Mouse (Mus musculus) heart, postnatal 14 days (tissue): ENCODE measurements around the gene Rpl3. TPM values are rescaled to one million over a fixed set of nuclear protein-coding genes. Genes with fewer than 3 reads are reported as not detected.
"Not testable (repeated sequence)": the region's sequence is repeated elsewhere in the genome, so short reads cannot be mapped to it uniquely, and the experiment has no call there.

Source experiments
- DNase-seq, 2 experiments: peaks; one replicate each; pipeline ENCODE4 v3.0.0; 2021 to 2022
- intact Hi-C: fragments of 180-260 bp; cut with DNase I; formaldehyde crosslinking; loops from one replicate; pipeline ENCODE4 v1.15.1; 2025
- long read RNA-seq, 2 experiments: library from polyadenylated mRNA; stranded (forward); transcript quantifications; one replicate each; pipeline ENCODE4 v2.0.0; 2021
- total RNA-seq, 2 experiments: library from RNA; stranded (reverse); gene quantifications; 2 replicates each; pipeline ENCODE4 v1.2.3; 2021

The Rpl3 gene
- 100 to 1,000 TPM; 278 to 293 TPM for total RNA-seq
- long read RNA-seq, experiment 1, transcript Rpl3-204 (9 exons, 1,877 nt): minor isoform, 7 of 659 reads
- long read RNA-seq, experiment 1, transcript Rpl3-201 (10 exons, 1,351 nt): major isoform, 636 of 659 reads
- long read RNA-seq, experiment 1, partial matches to known transcripts: 6 of 659 reads
- long read RNA-seq, experiment 1, other reads (novel, unspliced or antisense): 10 of 659 reads
- long read RNA-seq, experiment 2, transcript Rpl3-201 (10 exons, 1,351 nt): major isoform, 508 of 521 reads
- long read RNA-seq, experiment 2, partial matches to known transcripts: 4 of 521 reads
- long read RNA-seq, experiment 2, other reads (novel, unspliced or antisense): 6 of 521 reads

DNA sequence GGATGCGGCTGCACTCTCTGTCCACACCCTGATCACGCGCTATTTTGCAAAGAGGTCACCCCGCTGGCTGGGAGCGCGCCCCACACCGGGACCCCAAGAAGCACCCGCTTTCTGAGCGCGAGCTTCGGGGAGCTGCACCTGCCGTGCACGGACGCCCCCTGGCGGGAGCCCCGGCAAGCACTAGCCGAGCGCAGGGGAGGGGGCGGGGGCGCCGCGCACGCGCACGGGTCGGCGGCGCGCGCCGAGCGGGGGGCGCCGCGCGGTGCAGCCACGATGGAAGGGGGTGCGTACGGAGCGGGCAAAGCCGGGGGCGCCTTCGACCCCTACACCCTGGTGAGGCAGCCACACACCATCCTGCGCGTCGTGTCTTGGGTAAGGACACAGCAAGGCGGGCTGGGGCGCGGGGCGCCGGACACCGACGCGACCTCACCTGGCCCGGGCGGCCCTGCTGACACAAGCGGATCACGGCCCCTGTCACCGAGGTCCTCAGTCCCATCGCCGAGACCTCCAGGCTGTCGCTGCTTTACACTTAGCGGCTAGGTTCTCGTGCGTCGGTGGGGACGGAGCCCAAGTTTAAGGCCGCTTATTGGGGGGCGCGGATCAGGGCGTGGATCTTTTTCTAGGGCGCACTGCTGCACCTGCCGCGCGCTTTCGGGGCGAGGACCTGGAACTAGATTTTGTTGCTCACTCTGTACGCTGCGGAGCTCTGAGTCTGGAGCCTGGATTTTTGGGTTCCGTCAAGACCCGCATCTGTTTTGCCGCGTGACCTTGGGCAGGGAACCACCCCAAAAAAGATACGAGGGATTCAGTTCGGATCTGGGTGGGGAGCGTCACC lies at the start of gene Rpl3, which contains the start of gene Syngr1:
Gene Rpl3, minus strand, starts transcription at position 748 of the 835 bp plus-strand sequence.
Gene Syngr1, plus strand, starts transcription at position 214 of the 835 bp plus-strand sequence.
- intact Hi-C loops: loop anchor here (5.0 kb wide), 1 partner anchor 41 kb away; the partner anchor contains the start of gene Tab1
- DNase-seq: peak; percentile 88 to 89

DNA sequence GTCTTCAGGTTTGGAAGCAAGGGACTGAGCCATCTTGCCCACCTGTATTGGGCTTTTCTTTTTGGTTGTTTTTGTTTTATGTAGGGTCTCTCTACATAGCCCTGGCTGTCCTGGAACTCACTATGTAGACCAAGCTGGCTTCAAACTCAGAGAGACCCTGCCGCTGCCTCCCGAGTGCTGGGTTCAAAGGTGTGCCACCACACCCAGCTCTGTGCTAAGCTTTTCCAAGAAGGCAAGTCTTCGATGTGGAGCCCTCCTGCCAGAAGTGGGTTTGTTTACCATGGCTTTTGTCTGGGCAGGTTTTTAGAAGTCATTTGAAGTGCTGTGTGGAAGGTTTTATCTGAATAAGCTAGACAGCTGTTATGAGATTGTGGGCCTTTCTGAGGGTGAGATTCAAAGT lies 49.2 kb upstream of the Rpl3 start:
- intact Hi-C loops: no loop called here
- DNase-seq: no peak

DNA sequence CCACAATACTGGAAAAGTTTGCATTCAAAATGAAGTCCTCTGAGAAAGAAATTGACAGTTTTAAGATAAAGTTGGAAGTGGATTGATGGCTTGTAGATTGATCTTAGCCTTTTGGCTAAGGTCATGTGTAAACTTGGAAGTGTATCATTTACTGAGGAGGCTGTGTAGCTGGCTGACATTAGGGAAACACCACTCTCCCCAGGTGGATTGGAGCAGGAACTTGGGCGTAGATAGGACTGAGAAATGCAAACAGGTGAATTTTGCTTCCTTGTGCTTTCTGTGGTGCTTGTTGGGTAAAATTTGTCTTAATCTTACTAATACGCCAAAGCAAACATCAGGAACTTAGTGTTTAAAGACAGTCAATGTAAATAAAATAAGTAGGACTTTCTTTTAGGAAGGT lies 48.6 kb upstream of the Rpl3 start:
- intact Hi-C loops: no loop called here
- DNase-seq: no peak

DNA sequence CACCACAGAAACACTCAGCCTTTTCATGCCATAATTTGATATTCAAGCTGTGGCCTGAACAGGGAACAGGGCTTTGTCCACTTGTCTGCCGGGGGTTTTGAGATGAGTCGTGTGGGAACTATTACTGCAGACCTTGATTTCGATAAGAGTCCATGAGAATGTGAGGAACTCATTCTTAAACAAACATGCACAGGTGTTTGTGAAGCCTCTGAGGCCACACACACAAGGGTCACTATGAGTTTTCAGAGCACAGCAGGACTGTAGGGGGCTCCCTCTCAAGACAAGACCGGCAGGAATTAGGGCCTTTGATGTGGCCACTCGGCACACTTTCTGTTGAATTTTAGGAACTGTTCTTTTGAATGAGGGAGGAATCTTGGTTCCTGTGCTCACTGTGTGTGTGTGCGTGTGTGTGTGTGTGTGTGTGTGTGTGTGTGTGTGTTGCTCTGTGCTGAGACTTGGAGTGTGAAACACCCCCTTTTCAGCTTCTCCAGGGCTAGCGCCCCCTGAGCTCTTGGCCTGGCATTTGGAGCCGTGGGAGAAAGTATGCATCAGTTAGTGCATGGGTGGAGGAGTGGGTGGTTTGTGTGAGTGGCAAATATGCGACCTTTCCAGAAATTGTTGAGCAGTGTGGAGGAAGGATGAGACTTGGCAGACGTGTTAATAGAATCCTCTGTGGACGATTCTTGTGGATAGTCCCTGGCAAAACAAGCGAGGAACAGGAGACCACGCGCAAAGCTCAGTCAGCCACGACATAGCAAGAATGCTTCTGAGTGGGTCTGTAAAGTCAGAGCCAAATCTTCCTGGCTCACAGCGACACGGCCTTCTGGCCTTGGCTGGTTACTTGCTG lies 46.5 kb upstream of the Rpl3 start:
- intact Hi-C loops: no loop called here

DNA sequence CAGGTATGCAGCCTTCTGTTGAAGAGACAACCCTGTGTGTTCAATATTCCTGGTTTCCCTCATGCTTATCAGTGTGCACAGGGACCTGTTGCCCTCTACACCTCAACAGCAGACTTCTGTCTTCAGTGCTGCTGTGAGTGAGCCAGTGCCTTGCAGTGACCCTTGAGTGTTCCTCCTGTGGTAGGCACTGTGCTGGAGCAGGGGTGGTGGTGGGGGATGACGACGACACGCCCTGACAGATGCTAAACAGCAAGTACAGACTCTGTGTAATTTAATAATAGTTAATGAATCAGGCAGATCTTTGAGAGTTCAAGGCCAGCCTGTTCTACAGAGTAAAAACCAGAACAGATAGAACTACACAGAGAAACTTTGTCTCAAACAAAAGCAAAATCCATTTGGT lies 45.0 kb upstream of the Rpl3 start:
- intact Hi-C loops: no loop called here
- DNase-seq: no peak

More for the DNA sequence above, 46.5 kb upstream of the Rpl3 start:
- no peak for DNase-seq

DNA sequence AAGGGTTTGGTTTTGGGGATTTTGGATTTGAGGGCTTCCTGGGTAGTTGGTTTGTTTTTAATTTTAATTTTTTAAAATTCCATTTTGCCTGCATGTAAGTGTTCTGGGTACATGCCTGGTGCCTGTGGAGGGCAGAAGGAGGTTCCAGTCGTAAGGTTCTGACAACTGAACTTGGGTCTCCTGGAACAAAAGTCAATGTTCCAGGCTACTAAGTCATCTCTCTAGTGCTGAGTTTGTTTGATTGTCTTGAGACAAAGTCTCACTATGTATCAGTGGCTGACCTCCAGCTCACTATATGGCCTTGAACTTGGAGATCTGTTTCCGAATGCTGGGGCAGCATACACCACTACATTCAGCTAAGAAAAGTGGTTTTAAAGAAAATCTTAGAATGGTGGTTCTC lies 43.8 kb upstream of the Rpl3 start:
- DNase-seq: no peak
- intact Hi-C loops: no loop called here

DNA sequence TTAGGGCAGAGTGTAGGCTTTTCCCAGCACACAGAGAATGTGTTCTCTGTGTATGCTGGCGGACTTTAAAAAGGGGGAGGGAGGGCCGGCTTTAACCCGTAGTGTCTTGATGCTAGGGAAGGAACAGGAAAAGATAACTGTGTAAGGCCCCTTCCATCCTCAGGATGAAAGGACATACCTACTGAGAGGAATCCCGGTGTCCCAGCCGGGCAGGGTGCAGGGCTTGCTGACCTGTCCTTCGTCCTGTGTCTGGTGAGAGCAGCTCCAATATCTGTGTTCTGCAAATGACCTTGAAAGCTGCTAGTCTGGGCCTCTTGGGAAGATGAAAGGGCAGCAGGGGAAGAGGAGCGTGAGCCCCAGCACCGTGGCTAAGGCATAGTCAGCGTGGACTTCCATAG lies 42.8 kb upstream of the Rpl3 start:
- DNase-seq: peak; percentile 28 to 33
- intact Hi-C loops: loop anchor here (5.0 kb wide), 2 partner anchors 42 to 93 kb away; partner anchors contain the start of genes Rpl3 and Syngr1

DNA sequence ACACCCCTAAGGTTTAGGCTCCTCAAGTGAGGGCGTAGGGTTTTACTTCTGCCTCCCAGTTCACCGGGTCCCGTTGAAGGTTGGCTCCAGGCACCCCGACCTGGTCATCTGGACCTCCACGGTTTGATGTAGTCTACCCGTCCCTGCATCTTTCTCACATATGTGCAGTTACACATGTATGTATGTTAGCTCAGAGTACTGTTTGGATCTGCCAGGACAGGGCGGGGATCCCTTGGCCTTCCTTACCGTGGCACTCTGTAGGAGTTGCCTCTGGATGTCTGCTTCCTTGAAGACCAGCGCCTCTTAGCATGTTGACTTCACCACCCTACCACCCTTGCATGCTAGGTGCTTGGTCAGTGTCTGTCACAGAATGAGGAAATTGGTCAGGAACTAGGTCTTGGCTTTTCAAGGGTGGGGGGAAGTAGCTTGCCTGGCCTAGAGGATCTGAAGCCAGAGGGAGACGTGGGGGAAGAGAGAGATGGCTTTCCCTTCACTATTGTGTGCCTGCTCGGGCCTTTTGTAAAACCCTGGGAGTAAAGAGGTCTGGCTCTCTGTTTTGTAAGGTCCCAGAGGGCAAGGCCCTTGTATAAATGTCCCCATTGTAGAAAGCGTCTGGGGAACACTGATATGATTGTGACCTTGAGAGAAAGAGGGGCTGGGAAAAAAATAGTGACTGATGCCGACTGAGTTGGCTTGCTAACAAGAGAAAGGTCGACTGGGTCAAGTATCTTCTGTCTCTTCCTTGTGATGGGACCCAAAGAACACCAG lies 42.2 kb upstream of the Rpl3 start:
- DNase-seq: peak; percentile 21 to 34
- intact Hi-C loops: loop anchor here (5.0 kb wide), 2 partner anchors 42 to 93 kb away; partner anchors contain the start of genes Rpl3 and Syngr1

DNA sequence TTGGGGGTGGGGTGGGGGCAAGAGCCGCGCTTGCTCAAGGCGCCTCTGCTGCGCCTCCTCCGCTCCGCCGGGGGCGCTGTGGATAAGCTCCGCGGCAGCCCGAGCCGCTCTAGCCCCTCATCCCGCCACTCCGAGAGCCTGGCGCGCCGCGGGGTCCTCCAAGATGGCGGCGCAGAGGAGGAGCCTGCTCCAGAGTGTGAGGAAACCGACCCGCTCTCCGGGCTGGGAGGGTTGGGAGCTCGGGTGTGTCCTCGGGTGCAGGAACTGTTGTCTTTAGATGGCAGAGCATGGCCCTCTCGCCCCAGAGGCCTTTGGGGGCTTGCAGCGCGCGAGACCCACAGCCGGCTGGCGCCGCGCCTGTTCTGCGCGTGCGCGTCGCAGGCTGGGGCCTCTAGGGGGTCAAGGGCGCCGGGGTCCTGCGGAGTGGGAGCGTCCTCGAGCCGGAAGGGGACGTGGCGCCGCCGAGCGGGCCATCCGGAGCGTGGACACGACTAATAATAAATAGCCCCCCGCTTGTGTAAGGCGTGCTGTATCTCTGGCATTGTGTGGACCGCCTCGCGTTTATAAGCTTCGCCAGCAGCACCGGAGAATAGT lies 41.4 kb upstream of the Rpl3 start, which contains the start of gene Tab1:
Gene Tab1, plus strand, starts transcription at position 135 of the 594 bp plus-strand sequence.
- peak; percentile 94 to 97 for DNase-seq

DNA sequence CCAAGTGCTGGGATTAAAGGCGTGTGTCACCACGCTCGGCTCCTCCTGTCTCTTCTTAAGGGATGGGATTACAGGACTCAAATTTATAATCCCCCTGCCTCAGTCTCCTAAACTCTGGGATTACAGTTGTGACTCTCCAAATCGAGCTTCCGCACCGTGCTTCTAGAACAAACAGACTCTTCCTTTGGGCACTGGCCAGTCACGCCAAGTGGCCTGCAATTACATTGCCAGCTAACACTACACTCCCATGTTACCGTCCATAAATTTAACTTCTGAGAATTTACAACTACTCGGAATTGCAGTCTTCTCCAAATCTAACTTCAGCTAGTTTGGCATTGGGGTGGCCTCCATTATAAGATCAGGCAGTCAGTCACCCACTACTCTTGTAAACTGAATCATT lies 40.8 kb upstream of the Rpl3 start:
- intact Hi-C loops: loop anchor here (5.0 kb wide), 2 partner anchors 40 to 95 kb away; partner anchors contain the start of genes Rpl3 and Syngr1
- DNase-seq: no peak

More for the DNA sequence above, 41.4 kb upstream of the Rpl3 start, which contains the start of gene Tab1:
- intact Hi-C loops: loop anchor here (5.0 kb wide), 2 partner anchors 41 to 94 kb away; partner anchors contain the start of genes Rpl3 and Syngr1

DNA sequence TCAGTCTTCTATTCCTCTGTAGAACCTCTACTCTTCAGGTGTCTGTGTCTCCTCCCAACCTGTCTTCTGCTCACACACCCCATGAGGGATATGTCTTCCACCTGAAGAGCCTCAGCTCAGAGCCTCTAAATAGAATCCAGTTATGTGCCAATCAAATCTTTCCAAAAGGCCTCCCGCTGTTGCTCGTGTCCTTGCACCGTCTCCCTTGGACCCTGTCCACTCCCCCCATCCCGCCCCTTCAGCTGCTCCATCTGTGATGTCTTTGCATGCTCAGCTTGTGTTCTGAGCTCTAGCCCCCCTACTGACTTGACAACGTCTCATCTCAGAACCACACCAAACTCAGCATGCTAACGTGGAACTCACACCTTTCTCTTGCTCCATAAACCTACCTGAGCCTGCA lies 39.8 kb upstream of the Rpl3 start:
- intact Hi-C loops: loop anchor here (5.0 kb wide), 2 partner anchors 39 to 96 kb away; partner anchors contain the start of genes Rpl3 and Syngr1

DNA sequence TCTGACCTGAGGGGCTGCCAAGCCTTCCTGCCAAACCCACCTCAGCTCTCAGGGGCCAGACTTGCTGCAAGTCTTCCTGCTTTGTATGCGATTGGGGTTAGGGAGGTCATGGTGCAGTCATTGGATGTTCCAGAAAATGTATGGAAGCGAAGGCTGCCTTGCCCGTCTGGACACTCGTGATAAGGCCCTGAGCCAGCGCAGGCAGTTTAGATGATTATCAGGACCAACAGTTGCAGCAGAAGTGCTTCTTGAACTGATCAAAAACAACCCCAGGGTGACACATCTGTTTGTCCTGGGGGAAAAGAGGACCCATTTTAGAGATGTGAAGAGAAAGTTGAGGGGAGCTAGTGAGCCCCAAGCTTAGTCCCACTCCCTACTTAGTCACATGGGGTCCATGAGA lies 39.0 kb upstream of the Rpl3 start:
- intact Hi-C loops: loop anchor here (5.0 kb wide), 2 partner anchors 38 to 97 kb away; partner anchors contain the start of genes Rpl3 and Syngr1
- no peak for DNase-seq

More for the DNA sequence above, 39.8 kb upstream of the Rpl3 start:
- no peak for DNase-seq

DNA sequence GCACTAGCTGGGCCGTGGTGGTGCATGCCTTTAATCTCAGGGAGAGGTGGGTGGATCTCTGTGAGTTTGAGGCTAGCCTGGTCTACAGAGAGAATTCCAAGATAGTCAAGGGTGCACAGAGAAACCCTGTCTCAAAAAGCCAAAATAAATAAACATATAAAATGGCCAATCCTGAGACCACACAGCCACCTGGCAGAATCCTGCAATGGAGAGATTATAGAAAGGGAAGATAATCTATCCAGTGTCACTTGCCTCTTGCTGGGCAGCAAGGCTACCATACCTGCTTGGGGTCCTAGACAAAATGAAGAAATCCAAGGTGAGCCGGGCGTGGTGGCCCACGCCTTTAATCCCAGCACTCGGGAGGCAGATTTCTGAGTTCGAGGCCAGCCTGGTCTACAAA lies 38.3 kb upstream of the Rpl3 start:
- intact Hi-C loops: loop anchor here (5.0 kb wide), 2 partner anchors 38 to 97 kb away; partner anchors contain the start of genes Rpl3 and Syngr1
- DNase-seq: no peak

DNA sequence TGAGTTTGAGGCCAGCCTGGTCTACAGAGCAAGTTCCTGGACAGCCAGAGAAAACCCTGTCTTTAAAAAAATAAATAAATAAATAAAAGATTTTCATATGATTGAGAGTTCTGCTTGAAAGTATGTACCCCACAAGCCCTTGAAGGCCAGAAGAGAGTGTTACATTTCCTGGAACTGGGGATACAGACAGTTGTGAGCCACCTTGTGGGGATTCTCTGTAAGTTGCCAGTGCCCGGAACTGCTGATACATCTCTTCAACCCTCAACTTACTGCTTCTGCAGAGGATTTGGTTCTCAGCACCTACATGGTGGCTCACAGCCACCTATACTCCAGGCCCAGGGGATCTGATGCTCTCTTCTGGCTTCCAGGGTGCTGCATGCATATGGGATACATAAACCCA lies 35.5 kb upstream of the Rpl3 start:
- intact Hi-C loops: no loop called here
- no peak for DNase-seq

DNA sequence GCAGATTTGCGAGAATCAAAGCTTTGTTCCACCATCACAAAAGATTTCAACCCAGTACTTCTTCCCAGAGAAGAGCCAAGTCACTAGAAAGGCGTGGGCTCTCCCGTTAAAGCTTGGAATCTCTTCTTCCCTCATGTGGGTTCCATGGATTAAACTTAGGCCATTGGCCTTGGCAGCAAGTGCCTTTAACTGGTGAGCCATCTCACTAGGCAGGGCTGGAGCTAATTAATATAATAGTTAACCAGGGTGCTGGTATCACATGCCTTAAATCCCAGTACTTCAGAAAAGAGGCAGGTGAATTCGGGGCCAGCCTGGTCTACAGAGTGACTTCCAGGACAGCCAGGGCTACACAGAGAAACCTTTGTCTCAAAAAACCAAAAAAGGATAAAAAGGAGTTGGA lies 33.0 kb upstream of the Rpl3 start:
- intact Hi-C loops: no loop called here
- DNase-seq: no peak

DNA sequence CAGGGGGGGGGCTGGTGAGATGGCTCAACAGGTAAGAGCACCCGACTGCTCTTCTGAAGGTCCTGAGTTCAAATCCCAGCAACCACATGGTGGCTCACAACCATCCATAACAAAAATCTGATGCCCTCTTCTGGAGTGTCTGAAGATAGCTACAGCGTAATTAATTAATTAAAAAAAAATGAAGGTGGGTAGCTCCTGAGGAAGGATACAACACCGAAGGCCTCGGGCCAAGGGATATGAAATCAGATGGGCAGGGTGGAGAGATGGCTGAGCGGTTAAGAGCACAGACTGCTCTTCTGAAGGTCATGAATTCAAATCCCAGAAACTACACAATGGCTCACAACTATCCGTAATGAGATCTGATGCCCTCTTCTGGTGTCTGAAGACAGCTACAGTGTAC lies 30.8 kb upstream of the Rpl3 start:
- DNase-seq, intact Hi-C loops: not testable (repeated sequence)

DNA sequence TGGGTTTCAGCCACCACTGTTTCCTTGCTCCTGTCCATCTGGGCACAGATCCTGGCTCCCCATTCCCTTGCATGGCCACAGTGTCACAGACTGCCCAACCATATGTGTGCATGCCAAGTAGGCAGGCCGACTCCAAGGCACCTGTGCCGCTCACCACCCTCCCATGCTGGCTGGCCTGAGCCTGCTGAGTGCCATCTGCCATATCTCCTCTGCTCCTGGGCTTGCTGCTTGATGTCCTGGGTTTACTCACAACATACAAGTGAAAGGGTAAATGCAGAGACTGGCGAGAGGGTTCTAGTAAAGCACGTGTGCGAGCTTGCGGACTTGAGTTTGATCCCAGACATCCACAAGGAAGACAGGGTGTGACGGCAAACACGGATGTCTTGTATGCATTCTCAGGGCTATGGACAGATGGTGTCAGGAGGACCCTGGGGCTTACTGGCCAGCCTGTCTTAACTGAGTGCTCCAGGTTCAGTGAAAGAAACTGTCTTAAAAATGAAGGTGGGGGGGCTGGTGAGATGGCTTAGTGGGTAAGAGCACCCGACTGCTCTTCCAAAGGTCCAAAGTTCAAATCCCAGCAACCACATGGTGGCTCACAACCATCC lies 30.2 kb upstream of the Rpl3 start:
- intact Hi-C loops: no loop called here
- no peak for DNase-seq

DNA sequence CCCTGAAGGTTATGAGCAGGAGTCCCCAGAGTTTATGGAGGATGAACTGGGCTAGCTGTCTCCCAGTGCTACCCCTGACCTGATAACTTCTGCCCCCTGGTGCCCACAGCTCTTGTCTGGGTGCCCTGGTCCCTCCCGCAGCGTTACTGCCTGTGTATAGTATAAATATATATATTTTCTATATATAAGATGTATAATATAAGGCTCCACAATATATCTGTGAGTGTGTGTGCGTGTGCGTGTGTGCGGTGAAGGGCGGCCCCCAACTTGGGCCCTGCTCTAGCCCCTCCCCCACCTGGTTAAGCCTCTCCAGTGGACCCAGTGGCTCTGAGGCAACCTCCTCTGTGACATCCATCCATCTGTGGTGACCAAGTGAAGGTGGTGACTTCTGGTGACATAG lies 27.4 kb upstream of the Rpl3 start:
- DNase-seq: no peak
- intact Hi-C loops: no loop called here
